Mouse (Mus musculus) heart, adult 2 months (tissue): ENCODE measurements around the gene Abcb11.

Source experiments
- CTCF ChIP-seq: fragments of 200-600 bp; IDR thresholded peaks from 2 replicates; pipeline ENCODE4 v1.8.1; 2022; ENCODE audit warnings: antibody characterized with exemption, mild to moderate bottlenecking, moderate library complexity
- POLR2A ChIP-seq: fragments of 200-500 bp; IDR thresholded peaks from 2 replicates; pipeline ENCODE4 v1.6.1; 2011; ENCODE audit warnings: mild to moderate bottlenecking, low read depth, low read length, control low read depth; ENCODE audit not compliant: insufficient read depth

GRCm38 (mm10) chr2:69209684-69210083 lies 132.7 kb downstream of the Abcb11 start:
- no peak for TF ChIP-seq CTCF
- no peak for TF ChIP-seq POLR2A
